Mouse (Mus musculus): Measurements from ENCODE around the gene Pibf1. TPM values are rescaled to one million over a fixed set of nuclear protein-coding genes. Genes with fewer than 3 reads are reported as not detected.

The Pibf1 gene
- polyA plus RNA-seq, 1 experiment = 8.8 TPM

DNA sequence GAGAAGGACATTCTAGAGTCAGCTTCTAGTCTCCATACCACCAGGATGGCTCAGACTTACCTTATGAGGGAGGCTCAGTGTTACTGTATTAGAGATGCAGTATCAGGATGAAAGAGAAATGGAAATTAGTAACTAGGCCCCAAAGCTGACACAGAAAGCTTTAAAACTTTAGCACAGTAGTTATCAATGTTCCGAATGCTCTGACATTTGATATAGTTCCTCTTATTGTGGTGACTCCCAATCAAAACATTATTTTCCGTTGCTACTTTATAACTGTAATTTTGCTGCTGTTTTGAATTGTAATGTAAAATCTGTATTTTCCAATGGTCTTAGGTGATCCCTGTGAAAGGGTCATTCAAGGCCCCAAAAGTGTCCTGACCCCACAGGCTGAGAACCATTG is 7.4 kb downstream of the Pibf1 start:
- TF ChIP-seq POLR2A (IDR thresholded peaks at IDR 0.05; ENCODE audit: extremely low read depth, insufficient read depth, low read length) = no peak
- no peak for TF ChIP-seq CTCF (IDR thresholded peaks at IDR 0.05; ENCODE audit: extremely low read depth, insufficient read depth, low read length)
- Histone ChIP-seq H3K4me1 (ENCODE audit: control insufficient read depth, insufficient read depth, low read length) (no peaks in the 10 kb centered on the region; the same call in 1 of the 2 replicates), H3K4me3 (ENCODE audit: insufficient read depth, low read length) (no peak overlapping the region), H3K27ac (ENCODE audit: insufficient read depth, low read length) (no peak overlapping the region)

DNA sequence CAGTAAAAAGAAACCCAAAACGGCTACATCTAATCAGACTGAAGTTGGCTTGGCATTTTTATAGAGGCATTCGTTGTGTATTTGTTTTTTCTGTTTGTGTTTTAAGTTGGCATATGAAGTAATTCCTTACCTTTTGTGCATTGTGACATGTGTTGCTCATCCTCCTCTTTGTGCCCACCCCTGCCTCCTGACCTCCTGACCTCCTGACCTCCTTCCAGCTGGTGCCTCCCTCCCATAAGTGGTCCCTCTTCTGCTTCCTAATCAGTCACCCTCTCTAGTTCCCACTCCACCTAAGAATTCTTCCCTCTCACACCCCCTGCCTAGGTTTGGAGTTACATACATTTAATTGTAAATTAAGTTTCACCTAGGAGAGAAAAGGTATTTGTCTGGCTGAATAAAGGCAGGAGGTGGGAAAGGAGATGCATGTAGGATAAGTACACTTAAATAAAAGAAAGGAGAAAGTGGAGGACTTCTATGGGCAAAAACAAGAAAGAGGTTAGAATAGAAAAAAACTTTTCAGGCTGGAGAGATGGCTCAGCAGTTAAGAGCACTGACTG is 8.5 kb downstream of the Pibf1 start:
- TF ChIP-seq CTCF (IDR thresholded peaks at IDR 0.05; ENCODE audit: extremely low read depth, insufficient read depth, low read length) = no peak
- no peak for TF ChIP-seq POLR2A (IDR thresholded peaks at IDR 0.05; ENCODE audit: extremely low read depth, insufficient read depth, low read length)
- Histone ChIP-seq H3K4me1 (ENCODE audit: control insufficient read depth, insufficient read depth, low read length) (no peaks in the 10 kb centered on the region), H3K4me3 (ENCODE audit: insufficient read depth, low read length) (no peak overlapping the region), H3K27ac (ENCODE audit: insufficient read depth, low read length) (no peak overlapping the region)

DNA sequence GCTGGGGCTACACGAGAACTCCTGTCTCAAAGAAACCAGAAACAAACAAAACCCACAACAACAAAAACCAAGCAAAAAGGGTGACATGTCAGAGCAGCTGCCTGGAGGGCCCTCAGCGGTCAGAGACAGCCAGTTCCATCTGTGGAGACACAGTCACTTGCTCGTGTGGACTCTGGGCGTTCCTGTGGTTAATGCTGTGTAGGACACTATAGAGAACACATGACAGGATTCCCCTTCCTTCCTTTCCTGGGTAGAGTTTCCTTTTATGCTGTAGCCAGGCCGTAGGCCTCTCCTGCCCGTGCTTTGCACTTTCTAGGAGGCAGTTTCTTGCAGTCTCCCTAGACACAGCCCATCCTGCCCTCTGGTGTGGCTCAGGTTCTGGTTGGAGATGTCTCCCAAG is 9.5 kb downstream of the Pibf1 start:
- H3K4me3 ChIP-seq (ENCODE audit: insufficient read depth, low read length) = no peak overlapping the region
- no peaks in the 10 kb centered on the region for H3K4me1 ChIP-seq (ENCODE audit: control insufficient read depth, insufficient read depth, low read length)
- no peak overlapping the region for H3K27ac ChIP-seq (ENCODE audit: insufficient read depth, low read length)
- no peak for TF ChIP-seq POLR2A (IDR thresholded peaks at IDR 0.05; ENCODE audit: extremely low read depth, insufficient read depth, low read length)
- no peak for TF ChIP-seq CTCF (IDR thresholded peaks at IDR 0.05; ENCODE audit: extremely low read depth, insufficient read depth, low read length)

DNA sequence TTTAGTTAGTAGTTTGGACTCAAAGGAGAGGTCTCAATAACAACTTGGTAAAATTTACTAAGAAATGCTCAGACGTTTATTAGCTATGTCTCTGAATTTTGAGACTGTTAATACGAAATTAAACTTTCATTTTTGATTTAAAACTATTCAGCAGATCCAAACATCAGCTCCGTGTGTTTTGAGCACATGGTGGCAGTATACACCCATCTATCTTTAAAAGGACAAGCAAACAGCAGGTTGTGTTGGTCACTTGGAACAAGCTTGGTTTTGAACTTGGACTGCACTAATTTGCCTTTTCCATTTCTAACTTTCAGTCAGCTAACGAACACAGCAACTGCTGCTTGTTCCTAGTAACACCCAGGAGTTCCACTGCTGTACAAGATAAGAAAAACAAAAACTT is 18.4 kb downstream of the Pibf1 start:
- Histone ChIP-seq H3K4me1 (ENCODE audit: control insufficient read depth, insufficient read depth, low read length) (no peaks in the 10 kb centered on the region), H3K27ac (ENCODE audit: insufficient read depth, low read length) (no peak overlapping the region), H3K4me3 (ENCODE audit: insufficient read depth, low read length) (no peak overlapping the region)
- TF ChIP-seq POLR2A (IDR thresholded peaks at IDR 0.05; ENCODE audit: extremely low read depth, insufficient read depth, low read length) = no peak
- no peak for TF ChIP-seq CTCF (IDR thresholded peaks at IDR 0.05; ENCODE audit: extremely low read depth, insufficient read depth, low read length)

DNA sequence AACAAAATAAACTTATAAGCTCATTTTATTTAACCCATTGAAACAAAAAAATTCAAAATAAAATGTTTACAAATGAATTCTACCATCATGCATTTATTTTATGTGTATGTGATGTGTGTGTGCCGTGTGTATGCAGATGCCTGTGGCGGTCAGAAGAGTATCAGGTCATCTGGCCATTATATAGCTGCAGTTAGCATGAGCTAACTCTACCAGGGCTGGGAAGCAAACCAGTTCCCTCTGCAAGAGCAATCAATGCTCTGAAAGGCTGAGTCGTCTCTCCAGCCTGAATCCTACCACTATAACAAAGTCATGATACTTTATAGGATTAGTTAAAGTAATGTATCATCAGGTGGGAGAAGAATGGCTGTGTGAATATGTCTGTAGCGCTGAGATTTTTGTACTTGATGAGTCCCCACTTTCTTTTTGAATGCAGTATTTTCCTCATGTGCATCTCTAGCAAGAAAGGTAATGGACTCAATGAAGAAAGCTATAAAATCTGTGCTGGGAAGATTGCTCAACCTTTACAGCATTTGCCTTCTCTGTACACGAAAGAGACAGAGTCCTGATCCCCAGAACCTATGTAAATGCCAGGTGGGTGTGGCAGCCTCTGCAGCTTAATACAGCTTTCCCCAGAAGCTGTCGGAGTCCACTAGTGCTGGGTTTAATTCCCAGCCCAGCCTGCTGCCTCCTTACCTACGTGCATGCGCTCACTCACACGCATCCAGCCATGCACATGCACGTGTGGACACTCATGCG is 22.5 kb downstream of the Pibf1 start:
- Histone ChIP-seq H3K27ac (ENCODE audit: insufficient read depth, low read length) (no peak overlapping the region), H3K4me3 (ENCODE audit: insufficient read depth, low read length) (no peak overlapping the region), H3K4me1 (ENCODE audit: control insufficient read depth, insufficient read depth, low read length) (no peaks in the 10 kb centered on the region)
- no peak for TF ChIP-seq CTCF (IDR thresholded peaks at IDR 0.05; ENCODE audit: extremely low read depth, insufficient read depth, low read length)
- no peak for TF ChIP-seq POLR2A (IDR thresholded peaks at IDR 0.05; ENCODE audit: extremely low read depth, insufficient read depth, low read length)

DNA sequence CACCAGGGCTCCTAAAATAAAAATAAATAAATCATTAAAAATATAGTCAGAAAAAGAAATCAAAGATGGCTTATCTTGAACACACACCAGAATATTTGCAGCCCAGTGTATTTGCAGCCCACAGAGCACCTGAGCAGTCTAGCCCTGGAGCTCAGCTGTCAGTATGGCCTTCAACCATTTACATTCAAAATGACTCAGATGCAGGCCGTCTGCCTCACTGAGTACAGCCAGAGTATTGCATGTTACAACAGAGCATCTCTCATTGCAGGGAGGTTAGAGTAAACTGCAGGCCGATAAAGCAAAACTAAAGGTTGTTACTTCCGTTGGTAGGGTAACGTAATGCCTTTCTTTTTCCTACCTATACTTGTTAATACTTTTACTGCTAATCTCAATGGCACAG is 24.9 kb downstream of the Pibf1 start:
- H3K4me3 ChIP-seq (ENCODE audit: insufficient read depth, low read length) = no peak overlapping the region
- TF ChIP-seq CTCF (IDR thresholded peaks at IDR 0.05; ENCODE audit: extremely low read depth, insufficient read depth, low read length) (no peak), POLR2A (IDR thresholded peaks at IDR 0.05; ENCODE audit: extremely low read depth, insufficient read depth, low read length) (no peak)
- no peaks in the 10 kb centered on the region for H3K4me1 ChIP-seq (ENCODE audit: control insufficient read depth, insufficient read depth, low read length)
- H3K27ac ChIP-seq (ENCODE audit: insufficient read depth, low read length) = no peak overlapping the region

DNA sequence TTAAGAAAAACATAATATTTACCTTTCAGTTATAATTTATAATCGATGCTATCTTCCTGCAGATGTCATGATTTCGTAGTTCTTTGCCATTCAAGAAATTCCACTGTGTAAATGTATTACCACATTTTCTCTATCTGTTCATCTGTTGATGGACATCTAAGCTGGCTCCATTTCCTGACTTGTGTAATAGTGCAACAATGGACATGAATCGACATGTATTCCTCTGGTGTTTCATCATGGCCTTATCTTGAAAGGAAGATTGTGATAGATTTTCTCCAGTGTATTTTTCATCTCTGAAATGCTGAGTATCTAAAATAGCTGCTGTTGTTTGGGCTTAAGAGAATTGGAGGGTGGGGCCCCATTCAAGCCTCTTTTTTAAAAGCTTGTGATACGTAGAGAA is 27.5 kb downstream of the Pibf1 start:
- TF ChIP-seq CTCF (IDR thresholded peaks at IDR 0.05; ENCODE audit: extremely low read depth, insufficient read depth, low read length) (no peak), POLR2A (IDR thresholded peaks at IDR 0.05; ENCODE audit: extremely low read depth, insufficient read depth, low read length) (no peak)
- Histone ChIP-seq H3K4me3 (ENCODE audit: insufficient read depth, low read length) (no peak overlapping the region), H3K4me1 (ENCODE audit: control insufficient read depth, insufficient read depth, low read length) (no peaks in the 10 kb centered on the region), H3K27ac (ENCODE audit: insufficient read depth, low read length) (no peak overlapping the region)

DNA sequence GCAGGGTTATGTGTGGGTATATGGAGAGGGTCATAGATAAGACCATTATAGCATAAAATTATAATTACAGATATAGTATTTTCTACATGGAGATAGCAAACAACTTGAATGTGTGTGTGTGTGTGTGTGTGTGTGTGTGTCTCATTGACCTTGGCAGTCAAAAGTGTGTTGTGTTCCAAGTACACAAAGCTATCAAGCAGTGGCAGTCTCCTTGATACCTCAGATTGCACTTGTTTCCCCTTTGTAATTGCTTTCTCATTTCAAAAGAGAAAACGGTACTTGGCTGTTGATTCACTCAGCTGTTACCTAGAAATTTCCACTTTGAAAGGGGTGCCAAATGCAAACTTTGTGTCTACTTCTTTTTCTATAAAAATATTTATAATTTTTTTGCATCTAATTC is 28.3 kb downstream of the Pibf1 start:
- no peaks in the 10 kb centered on the region for H3K4me1 ChIP-seq (ENCODE audit: control insufficient read depth, insufficient read depth, low read length)
- TF ChIP-seq POLR2A (IDR thresholded peaks at IDR 0.05; ENCODE audit: extremely low read depth, insufficient read depth, low read length) (no peak), CTCF (IDR thresholded peaks at IDR 0.05; ENCODE audit: extremely low read depth, insufficient read depth, low read length) (no peak)
- no peak overlapping the region for H3K4me3 ChIP-seq (ENCODE audit: insufficient read depth, low read length)
- H3K27ac ChIP-seq (ENCODE audit: insufficient read depth, low read length) = no peak overlapping the region

DNA sequence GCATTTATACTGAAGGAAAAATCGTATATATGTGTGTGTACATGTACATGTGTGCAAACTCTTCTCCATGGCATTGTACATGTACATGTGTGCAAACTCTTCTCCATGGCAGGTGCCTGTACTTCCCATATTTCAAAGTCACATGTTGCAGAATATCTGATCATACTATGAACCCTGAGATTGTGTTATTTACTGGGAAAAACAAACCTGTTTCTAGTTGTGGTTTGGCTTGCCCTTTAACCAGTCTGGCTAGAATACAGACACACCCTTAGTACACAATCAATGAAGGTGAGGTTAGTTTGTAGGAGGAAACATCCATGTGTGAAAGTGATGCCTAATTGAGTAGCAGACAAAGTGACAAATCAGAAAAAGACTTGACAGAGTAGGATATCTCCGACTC is 29.8 kb downstream of the Pibf1 start:
- no peak for TF ChIP-seq POLR2A (IDR thresholded peaks at IDR 0.05; ENCODE audit: extremely low read depth, insufficient read depth, low read length)
- no peak for TF ChIP-seq CTCF (IDR thresholded peaks at IDR 0.05; ENCODE audit: extremely low read depth, insufficient read depth, low read length)
- no peaks in the 10 kb centered on the region for H3K4me1 ChIP-seq (ENCODE audit: control insufficient read depth, insufficient read depth, low read length)
- no peak overlapping the region for H3K27ac ChIP-seq (ENCODE audit: insufficient read depth, low read length)
- no peak overlapping the region for H3K4me3 ChIP-seq (ENCODE audit: insufficient read depth, low read length)

DNA sequence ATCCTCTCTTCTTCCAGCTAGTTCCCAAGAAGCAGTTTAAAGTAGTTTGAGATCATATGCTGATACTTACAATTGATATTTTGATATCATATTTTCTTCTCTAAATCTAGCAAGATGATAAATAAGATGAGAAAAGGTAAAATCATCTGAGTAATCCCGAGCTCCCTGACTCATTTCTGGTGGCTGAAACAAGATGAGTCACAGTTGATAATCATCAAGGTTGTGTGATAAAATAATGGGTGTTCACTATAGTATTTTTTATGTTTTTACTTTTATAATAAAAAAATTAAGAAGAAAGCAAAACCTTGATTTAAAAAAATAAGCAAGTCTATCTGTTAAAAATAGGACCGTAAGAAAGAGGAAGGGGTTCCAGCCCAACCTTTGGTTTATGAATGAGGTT is 34.8 kb downstream of the Pibf1 start:
- H3K27ac ChIP-seq (ENCODE audit: insufficient read depth, low read length) = no peak overlapping the region
- no peak overlapping the region for H3K4me3 ChIP-seq (ENCODE audit: insufficient read depth, low read length)
- no peak for TF ChIP-seq CTCF (IDR thresholded peaks at IDR 0.05; ENCODE audit: extremely low read depth, insufficient read depth, low read length)
- no peak for TF ChIP-seq POLR2A (IDR thresholded peaks at IDR 0.05; ENCODE audit: extremely low read depth, insufficient read depth, low read length)
- H3K4me1 ChIP-seq (ENCODE audit: control insufficient read depth, insufficient read depth, low read length) = no peaks in the 10 kb centered on the region

Measured in cortical plate, adult 2 months (tissue).